Mouse (Mus musculus): ENCODE results near the gene Cox7a1. TPM values are rescaled to one million over a fixed set of nuclear protein-coding genes. Genes with fewer than 3 reads are reported as not detected.
A peak's percentile ranks its signal among the peaks of the same experiment; 100 is the strongest.
"Not testable (repeated sequence)": the region's sequence is repeated elsewhere in the genome, so short reads cannot be mapped to it uniquely, and the experiment has no call there.

The Cox7a1 gene
- total and polyA plus RNA-seq, 2 experiments from 2014 or later = 816 to 1,339 TPM

GRCm38 (mm10) chr7:30197592-30198129 is 13.7 kb downstream of the Cox7a1 start:
- no peak overlapping the region for H3K4me3 ChIP-seq (ENCODE audit: low read depth, low read length)
- H3K27ac ChIP-seq (ENCODE audit: low read depth) = no peak overlapping the region
- WGBS = 55% methylated on average over 5 of the region's 5 CpGs
- H3K27me3 ChIP-seq (ENCODE audit: control insufficient read depth, insufficient read depth, low read length) = no peaks in the 10 kb centered on the region
- H3K4me1 ChIP-seq (ENCODE audit: control insufficient read depth, insufficient read depth) = 0 out of 2 replicates have a peak, but pooled peaks cover 9% of the 10 kb centered on the region
- no peak for ATAC-seq (ENCODE audit: insufficient read depth, low read depth)
- no peak for DNase-seq (ENCODE audit: low spot score)
- H3K4me2 ChIP-seq (ENCODE audit: low read depth, low read length) = no peak overlapping the region
- no peaks in the 10 kb centered on the region for H3K36me3 ChIP-seq (replicated peaks; ENCODE audit: control insufficient read depth, insufficient read depth, low read length)
- H3K9me3 ChIP-seq (replicated peaks; ENCODE audit: control insufficient read depth, low read length) = no peaks in the 10 kb centered on the region
- H3K9ac ChIP-seq (replicated peaks; ENCODE audit: low read depth, low read length) = no peak overlapping the region
- TF ChIP-seq EP300 (IDR thresholded peaks at IDR 0.05; ENCODE audit: low read depth) = no peak
- TF ChIP-seq CTCF (IDR thresholded peaks at IDR 0.05; ENCODE audit: low read depth) = no peak

GRCm38 (mm10) chr7:30198481-30198971 is 14.6 kb downstream of the Cox7a1 start, which contains the start of gene Capns1:
Capns1 (minus strand) TSS chr7:30198811.
- no peaks in the 10 kb centered on the region for H3K27me3 ChIP-seq (ENCODE audit: control insufficient read depth, insufficient read depth, low read length)
- no peak within 1 kb of the TSS for H3K4me3 ChIP-seq (ENCODE audit: low read depth, low read length)
- TF ChIP-seq EP300 (IDR thresholded peaks at IDR 0.05; ENCODE audit: low read depth) = no peak
- peak; percentile 89 for TF ChIP-seq CTCF (IDR thresholded peaks at IDR 0.05; ENCODE audit: low read depth)
- ATAC-seq (ENCODE audit: insufficient read depth, low read depth) = no peak
- no peak within 1 kb of the TSS for H3K9ac ChIP-seq (replicated peaks; ENCODE audit: low read depth, low read length)
- WGBS = 8% methylated on average over 8 of the region's 8 CpGs
- no peak within 1 kb of the TSS for H3K27ac ChIP-seq (ENCODE audit: low read depth)
- DNase-seq (ENCODE audit: low spot score) = peak; percentile 72
- peak within 1 kb of the TSS; percentile 6; the same call in 1 of the 2 replicates for H3K4me2 ChIP-seq (ENCODE audit: low read depth, low read length)
- no peaks in the 10 kb centered on the region for H3K9me3 ChIP-seq (replicated peaks; ENCODE audit: control insufficient read depth, low read length)
- H3K4me1 ChIP-seq (ENCODE audit: control insufficient read depth, insufficient read depth) = 0 out of 2 replicates have a peak, but pooled peaks cover 8% of the 10 kb centered on the region
- no peaks in the 10 kb centered on the region for H3K36me3 ChIP-seq (replicated peaks; ENCODE audit: control insufficient read depth, insufficient read depth, low read length)

- WGBS = 76% methylated on average over 18 of the region's 18 CpGs
- Histone ChIP-seq H3K27me3 (ENCODE audit: control insufficient read depth, insufficient read depth, low read length) (no peaks in the 10 kb centered on the region), H3K4me1 (ENCODE audit: control insufficient read depth, insufficient read depth) (peaks cover 11% of the 10 kb centered on the region; the same call in 1 of the 2 replicates), H3K9me3 (replicated peaks; ENCODE audit: control insufficient read depth, low read length) (no peaks in the 10 kb centered on the region), H3K27ac (ENCODE audit: low read depth) (no peak overlapping the region), H3K36me3 (replicated peaks; ENCODE audit: control insufficient read depth, insufficient read depth, low read length) (no peaks in the 10 kb centered on the region), H3K9ac (replicated peaks; ENCODE audit: low read depth, low read length) (no peak overlapping the region), H3K4me2 (ENCODE audit: low read depth, low read length) (no peak overlapping the region), H3K4me3 (ENCODE audit: low read depth, low read length) (no peak overlapping the region)
- no peak for TF ChIP-seq EP300 (IDR thresholded peaks at IDR 0.05; ENCODE audit: low read depth)
- no peak for TF ChIP-seq CTCF (IDR thresholded peaks at IDR 0.05; ENCODE audit: low read depth)
- no peak for ATAC-seq (ENCODE audit: insufficient read depth, low read depth)
- DNase-seq (ENCODE audit: low spot score) = no peak
These were observed 15.7 kb downstream of the Cox7a1 start for GRCm38 (mm10) chr7:30199498-30200139.

- Histone ChIP-seq H3K4me2 (ENCODE audit: low read depth, low read length) (no peak overlapping the region), H3K27me3 (ENCODE audit: control insufficient read depth, insufficient read depth, low read length) (no peaks in the 10 kb centered on the region), H3K4me1 (ENCODE audit: control insufficient read depth, insufficient read depth) (peaks cover 10% of the 10 kb centered on the region; the same call in 1 of the 2 replicates), H3K9ac (replicated peaks; ENCODE audit: low read depth, low read length) (no peak overlapping the region), H3K4me3 (ENCODE audit: low read depth, low read length) (no peak overlapping the region), H3K9me3 (replicated peaks; ENCODE audit: control insufficient read depth, low read length) (no peaks in the 10 kb centered on the region), H3K36me3 (replicated peaks; ENCODE audit: control insufficient read depth, insufficient read depth, low read length) (no peaks in the 10 kb centered on the region), H3K27ac (ENCODE audit: low read depth) (no peak overlapping the region)
- TF ChIP-seq CTCF (IDR thresholded peaks at IDR 0.05; ENCODE audit: low read depth) = no peak
- no peak for TF ChIP-seq EP300 (IDR thresholded peaks at IDR 0.05; ENCODE audit: low read depth)
- DNase-seq (ENCODE audit: low spot score) (no peak), ATAC-seq (ENCODE audit: insufficient read depth, low read depth) (no peak)
- WGBS = 69% methylated on average over 5 of the region's 5 CpGs
These were observed 16.3 kb downstream of the Cox7a1 start for GRCm38 (mm10) chr7:30200200-30200599.

- H3K4me3 ChIP-seq (ENCODE audit: low read depth, low read length); ATAC-seq (ENCODE audit: insufficient read depth, low read depth); H3K4me2 ChIP-seq (ENCODE audit: low read depth, low read length); H3K27ac ChIP-seq (ENCODE audit: low read depth); H3K27me3 ChIP-seq (ENCODE audit: control insufficient read depth, insufficient read depth, low read length); H3K9ac ChIP-seq (replicated peaks; ENCODE audit: low read depth, low read length); DNase-seq (ENCODE audit: low spot score); H3K9me3 ChIP-seq (replicated peaks; ENCODE audit: control insufficient read depth, low read length); H3K36me3 ChIP-seq (replicated peaks; ENCODE audit: control insufficient read depth, insufficient read depth, low read length); H3K4me1 ChIP-seq (ENCODE audit: control insufficient read depth, insufficient read depth): not testable (repeated sequence)
- WGBS = 84% methylated on average over 5 of the region's 5 CpGs
These were observed 16.7 kb downstream of the Cox7a1 start for GRCm38 (mm10) chr7:30200661-30201060.
